Mouse (Mus musculus): ENCODE measurements around the gene Rflnb.

The Rflnb gene

DNA sequence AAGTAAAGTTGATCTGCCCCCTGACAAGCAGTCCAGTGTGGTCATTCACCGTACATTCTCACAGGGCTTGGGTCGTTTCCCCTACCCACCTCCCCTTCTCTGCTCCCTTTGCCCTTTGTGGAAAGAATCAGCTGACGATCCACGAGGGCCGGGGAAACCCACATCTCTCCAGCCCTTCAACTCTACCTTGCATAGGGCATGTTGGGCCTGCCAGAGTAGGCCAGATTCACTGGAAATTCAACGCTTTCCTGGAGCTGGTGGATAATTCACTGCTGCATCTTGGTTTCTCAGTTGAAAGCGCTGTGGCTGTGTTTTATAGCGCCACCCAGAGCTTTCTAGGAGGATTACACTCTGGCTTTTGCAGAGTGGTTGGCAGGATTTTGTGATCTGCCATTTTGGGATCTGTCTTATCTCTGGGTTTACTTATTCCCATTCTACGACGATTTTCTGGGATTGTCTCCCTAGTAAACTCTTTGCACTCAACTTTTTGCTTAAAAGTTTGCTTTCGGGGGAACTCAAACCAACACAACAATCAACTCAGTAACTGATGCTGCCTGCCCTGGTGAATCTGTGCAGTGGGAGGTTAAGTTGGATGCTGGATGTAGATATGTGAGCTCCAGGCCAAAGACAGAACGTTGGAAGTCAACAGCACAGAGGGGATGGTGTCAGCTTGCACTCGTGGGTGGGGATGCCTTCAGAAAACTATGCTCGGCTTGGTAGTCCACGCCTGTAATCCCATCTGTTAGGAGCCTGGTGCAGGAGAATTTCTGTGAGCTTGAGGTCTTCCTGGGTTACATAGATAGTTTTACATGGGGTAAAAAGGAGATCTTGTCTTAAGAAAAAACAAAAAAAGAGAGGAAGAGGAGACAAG is 36.4 kb downstream of the Rflnb start:
- no peak for DNase-seq

DNA sequence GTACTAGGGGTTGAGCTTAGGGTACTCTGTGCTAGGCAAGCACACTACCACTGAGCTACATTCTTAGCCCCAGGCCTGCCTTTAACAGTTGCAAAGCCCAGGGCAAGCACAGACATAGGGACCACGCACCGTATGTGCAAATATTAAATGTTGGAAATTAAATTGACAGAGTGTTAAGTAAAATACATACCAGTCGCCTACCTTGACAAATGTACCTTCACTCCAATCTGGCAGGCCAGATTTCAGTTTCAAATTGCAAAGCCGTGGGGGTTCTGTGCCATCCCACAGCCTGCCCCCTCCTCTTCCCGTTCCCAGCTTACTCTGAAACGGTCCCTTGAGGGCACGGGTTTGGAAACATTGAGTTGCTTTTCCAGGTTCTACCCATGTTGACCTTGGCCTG is 41.6 kb downstream of the Rflnb start:
- DNase-seq = no peak

DNA sequence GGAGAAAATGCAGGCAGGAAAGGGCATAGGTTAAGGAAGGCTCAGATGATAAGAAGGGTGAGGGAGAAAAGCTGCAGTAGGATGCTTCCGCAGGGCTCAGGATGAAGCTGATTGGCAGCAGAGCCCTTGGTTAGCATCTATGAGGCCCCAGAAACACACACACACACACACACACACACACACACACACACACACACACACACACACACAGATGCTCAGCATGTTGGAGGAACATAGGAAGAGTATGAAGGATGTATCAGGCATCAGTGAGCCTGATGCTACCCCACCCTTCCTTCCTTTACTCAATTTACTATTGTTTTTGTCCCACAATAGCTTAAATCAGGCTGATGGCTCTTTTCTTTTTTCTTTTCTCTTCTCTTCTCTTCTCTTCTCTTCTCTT is 43.0 kb downstream of the Rflnb start:
- DNase-seq = no peak

DNA sequence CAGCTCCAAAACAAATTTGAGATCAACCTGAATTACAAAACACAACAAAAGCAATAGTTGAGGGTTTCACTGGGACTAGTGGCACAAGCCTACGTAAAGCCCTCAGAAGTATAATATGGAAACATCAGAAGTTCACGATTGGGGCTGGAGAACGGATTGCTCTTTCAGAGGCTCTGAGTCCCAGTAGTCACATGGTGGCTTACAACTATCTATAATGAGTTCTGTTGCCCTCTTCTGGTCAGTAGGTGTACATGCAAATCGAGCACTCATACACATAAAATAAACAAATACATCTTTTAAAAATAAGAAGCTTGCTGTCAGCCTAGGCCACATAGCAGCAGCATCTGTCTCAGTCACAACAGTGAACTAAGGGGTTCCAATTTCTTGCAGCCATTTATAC is 44.4 kb downstream of the Rflnb start:
- DNase-seq = no peak

DNA sequence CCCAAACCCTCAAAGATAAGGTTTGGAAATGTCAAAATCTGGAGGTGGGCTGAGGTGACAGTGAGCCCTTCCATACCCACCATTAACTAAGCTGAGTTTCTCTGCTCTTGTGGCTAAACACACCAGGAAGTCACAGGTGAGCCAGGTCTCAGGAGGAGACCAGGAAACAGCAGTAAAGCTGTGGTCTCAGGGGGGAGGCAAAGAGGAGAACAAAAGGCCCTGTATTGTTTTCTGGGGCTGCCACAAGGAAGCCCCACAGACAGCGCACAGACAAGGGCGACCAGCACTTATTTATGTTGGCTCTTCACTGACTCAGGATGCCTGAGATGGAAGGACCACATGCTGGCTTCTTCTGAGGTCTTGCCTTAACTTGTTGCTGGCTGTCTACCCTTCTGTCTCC is 47.2 kb downstream of the Rflnb start:
- no peak for DNase-seq

DNA sequence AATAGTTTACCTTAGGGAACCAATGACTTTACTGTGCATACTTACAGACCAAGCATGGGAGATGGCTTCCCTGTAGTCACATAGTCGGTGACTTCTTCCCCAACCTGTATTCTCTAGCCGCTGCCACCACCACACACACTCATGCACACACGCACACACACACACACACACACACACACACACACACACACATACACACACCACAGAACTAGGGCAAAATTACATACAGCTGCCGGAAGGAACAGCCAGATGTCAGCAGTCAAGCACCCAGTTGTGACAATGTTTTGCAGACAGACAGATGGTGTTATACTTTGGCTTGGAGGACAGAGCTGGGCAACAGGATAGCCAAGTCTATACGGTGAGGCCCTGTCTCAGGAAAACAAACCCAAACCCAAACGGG is 49.5 kb downstream of the Rflnb start:
- DNase-seq = no peak

DNA sequence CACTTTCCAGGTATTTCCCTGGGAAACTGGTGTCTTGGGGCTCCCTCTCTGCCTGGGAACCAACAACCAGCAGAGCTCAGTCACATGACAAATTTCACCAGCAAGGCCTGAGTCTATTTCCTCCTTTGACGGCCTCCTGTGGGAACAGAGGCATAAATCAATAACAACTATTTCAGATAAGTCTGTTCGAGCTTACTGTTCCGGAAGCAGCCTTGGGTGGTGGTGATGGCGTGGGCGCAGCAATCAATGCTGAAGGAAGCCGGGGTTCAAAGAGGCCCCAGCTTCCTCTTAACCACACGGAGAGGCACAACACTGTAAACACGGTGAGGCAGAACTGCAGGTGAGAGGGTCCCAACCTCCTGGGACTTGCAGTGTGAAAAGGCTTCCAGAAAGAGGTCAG is 50.8 kb downstream of the Rflnb start:
- no peak for DNase-seq

DNA sequence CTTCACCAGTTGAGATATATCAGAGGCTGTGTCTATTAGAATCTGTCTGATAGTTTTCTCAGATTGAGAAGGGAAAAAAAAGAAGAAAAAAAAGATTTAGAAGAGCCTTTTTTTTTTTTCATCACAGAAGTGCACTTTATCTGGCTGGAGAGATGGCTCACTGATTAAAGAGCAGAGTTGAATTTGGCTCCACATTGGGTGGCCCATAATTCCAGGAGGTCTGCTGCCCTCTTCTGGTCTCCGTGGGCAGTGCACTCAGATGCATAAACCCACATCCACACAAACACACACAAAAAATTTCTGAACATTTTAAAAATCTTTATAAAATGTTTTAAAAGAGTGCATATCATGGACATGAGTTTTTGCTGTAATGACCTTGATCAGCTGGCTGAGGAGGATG is 53.6 kb downstream of the Rflnb start:
- peak; percentile 8 for DNase-seq

DNA sequence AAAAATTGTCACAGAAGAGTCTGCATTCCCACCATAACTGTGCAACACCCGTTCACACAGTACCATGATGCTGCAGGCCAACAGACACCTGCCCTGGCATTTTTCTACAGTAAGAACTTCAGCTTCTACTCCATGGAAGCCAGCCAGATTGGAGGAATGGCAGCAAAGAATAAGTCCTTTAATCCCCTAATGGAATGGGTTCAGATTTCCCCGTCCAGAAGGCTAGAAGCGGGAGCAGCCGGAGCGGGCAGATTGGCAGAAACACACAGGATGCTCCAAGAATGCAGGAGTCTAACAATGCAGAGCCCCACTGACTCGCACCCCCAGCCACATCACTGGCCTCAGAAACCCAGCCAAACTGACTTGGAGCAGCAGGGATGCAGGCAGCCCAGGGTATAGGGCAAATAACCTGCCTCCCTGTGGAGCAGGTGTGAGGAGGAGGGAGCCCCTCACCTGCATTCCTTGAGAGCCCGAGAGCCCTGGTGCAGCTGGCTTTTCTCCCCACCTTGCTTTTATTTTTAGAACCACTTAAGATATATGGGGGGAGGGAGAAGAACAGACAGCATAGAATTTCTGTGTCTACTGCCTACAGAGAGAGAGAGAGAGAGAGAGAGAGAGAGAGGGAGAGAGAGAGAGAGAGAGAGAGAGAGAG is 54.5 kb downstream of the Rflnb start:
- no peak for DNase-seq

DNA sequence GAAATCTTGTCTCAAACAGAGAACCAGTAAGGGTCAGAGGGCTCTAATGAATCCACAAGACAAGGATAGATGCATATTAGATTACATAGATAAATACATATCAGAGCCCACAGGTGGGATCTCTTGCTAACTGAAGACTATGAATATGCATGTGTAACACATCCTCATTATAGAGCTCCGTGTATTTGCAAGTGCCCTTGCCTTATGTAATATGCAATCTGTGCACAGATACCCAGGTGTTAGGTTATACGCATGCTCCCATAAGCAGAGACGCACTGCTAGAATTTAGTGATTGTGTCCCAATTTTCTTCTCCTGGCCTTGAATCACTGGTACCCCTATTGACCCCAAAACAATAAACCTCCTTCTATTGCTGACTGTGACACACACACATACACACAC is 55.4 kb downstream of the Rflnb start:
- DNase-seq = no peak

DNA sequence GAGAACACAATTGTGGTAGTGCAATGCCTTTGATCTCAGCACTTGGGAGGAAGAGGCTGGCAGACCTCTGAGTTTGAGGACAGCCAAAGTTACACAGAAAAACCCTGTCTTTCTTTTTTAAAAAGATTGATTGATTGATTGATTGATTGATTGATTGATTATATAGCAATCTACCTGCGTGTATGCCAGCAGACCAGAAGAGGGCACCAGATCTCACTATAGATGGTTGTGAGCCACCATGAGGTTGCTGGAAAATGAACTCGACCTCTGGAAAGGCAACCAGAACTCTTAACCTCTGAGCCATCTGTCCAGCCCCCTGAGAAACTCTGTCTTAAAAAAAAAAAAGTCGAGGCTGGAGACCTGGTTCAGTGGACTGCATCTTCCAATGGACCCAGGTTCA is 57.0 kb downstream of the Rflnb start:
- no peak for DNase-seq

Data from liver (tissue).